Mouse (Mus musculus): ENCODE data around the gene Pld4.
A peak's percentile ranks its signal among the peaks of the same experiment; 100 is the strongest.
"Not testable (repeated sequence)": the region's sequence is repeated elsewhere in the genome, so short reads cannot be mapped to it uniquely, and the experiment has no call there.

Gene Pld4

DNA sequence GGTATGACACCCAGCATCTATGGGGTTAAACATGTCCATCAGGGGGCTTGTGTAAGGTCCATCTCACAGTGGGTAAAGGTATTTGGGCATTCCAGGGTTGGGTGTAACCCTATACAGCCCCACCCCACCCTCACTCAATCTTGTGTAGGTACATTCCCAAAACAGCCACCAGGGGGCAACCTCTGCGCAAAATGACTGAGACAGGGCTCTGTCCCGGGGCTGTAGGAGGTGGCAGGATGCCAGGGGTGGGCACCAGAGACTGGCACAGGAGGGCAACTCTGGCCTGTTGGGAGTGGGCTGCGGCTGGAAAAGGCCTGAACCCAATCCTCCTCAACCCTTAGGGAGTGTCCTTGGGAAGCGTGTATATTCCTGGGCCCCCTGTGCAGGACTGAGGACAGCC is 40.0 kb downstream of the Pld4 start:
- DNase-seq (ENCODE audit: low spot score in 2 of 2), result peak; percentile 56 to 69

DNA sequence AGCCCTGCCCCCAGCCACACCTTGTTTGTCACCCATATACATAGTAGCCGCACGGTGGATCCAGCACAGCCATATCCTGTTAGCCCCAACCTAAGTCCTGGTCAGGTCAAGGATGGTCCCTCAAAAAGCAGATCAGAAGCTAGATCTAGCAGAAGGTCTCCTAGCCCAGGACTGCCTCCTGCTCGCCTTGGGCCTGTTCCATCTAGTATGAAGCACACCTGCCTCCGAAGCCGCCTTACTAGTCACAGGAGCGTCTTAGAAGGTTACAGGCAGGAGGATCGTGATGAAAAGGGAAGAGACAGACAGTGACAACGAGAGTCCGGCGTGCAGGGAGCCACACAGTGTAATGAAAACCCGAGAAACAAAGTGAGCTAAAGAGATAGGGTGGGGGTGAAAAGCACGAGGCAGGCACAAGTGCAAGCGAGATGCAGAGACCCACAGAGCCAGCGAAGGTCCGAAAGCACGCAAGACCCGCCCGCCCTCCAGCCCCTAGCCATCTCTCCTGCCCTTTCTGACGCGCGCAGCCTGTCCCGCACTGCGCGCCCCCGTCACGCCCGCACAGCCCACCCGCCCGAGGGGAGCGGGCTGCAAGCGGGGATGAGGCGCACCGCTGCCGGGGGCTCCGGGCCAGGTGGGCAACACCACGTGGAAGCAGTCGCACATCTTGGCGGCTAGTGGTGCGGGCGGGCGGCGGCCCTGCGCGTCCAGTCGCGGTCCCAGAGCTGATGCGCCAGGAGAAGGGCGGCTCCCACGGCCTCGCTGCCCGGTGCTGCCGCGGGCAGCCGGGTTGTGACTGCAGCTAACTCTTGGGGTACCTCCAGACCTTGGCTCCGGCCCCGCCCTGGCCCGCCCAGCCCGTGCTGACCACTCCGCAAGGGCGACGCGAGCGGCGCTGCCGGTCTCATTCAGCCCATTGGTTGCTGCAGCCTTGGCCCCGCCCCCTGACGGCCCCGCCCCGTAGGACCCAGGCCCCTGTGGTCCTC is 41.7 kb downstream of the Pld4 start, which contains the start of gene Ahnak2:
Gene Ahnak2, minus strand, starts transcription at position 794 of the 983 bp plus-strand sequence.
- DNase-seq (ENCODE audit: low spot score in 2 of 2), result no peak

DNA sequence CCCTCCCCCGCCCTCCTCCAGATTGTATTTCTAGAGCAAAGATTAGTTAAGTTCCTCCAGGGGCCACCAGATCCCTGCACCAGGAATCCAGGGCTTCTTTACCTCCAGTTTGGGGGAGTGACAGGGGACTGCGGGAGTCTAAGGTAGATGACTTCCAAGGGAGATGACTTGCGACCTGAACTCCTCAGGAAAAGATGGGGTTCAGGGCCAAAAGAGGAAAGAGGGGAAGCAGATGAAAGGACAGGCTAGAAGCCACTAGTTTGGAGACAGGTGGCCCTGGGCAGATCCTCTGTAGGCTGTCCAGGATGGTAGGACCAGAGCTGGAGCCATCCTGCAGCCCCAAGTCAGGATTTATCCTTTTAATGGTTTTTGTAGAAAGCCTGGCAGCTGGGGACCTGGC is 42.5 kb downstream of the Pld4 start:
- no peak for DNase-seq (ENCODE audit: low spot score in 2 of 2)

DNA sequence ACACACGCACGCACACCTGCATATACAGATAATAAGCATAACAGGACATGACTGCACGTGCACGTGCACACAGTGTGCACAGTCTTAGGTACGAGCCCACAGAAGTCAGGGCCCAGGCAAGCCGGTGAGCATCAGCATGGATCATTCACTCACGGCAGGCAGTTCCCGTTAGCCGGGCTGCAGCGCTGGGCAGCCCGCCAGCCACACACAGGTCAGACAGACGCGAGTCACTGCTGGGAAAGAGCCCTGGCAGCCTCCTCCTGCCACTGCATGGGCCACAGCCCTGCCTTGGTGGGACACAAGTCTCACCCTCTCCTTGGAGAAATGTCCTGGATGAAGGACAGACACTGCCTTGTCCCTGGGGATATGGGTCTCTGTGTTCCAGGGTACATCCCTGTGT is 43.6 kb downstream of the Pld4 start:
- no peak for DNase-seq (ENCODE audit: low spot score in 2 of 2)

DNA sequence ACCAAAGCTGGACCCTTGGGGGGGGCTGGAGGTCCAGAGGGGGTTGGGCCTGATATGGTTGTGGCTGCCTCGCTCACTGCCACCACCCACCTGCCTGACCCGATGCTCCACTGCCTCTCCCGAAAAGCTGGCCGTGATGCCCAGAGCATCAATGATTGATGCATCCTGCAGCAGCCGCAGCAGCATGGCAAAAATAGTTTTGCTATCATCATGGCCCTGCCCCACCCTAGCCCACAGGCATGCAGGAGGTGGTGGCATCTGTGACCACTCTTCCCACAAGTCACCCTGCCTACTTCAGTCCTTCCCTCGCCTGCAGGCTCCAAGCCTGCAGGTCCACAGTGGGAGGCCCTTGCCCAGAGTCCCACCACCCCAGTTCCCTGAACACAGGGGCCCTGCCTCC is 45.6 kb downstream of the Pld4 start:
- DNase-seq (ENCODE audit: low spot score in 2 of 2), result no peak

DNA sequence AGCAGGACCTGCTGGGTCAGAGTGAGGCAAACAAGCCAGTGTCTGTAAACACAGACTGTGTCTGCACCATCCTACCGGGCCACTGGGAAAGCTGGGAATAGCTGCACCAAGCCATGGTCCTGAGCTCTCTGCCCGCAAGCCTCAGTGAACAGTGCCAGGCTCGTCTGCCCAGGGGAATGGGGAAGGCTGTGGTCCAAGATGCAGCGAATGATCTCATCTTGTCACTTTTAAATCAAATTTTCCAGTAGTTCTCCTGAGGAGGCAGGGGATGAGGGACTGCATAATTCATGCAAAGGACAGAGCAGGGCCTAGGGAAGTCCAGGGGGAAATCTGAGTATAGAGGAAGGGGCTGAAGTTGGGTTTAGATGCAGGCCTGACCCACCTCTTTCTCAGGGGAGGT is 47.3 kb downstream of the Pld4 start:
- DNase-seq (ENCODE audit: low spot score in 2 of 2), result no peak

DNA sequence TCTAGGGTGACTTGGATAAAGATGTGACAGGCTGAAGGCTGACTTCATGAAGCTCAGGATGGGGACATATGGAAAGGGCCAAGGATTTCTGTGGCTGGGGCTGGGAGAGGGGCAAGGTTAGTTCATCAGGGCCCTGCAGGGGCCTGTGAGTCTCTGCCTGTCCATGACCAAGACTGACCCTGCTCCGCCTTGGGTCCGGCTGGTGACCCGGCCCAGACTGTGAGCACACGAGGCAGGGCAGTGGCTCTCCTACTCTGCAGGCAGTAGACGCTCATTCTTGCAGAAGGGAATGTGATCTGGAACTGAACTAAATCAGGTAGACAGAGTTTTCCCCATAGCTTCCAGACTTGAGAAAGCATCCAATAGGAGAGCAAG is 47.7 kb downstream of the Pld4 start:
- no peak for DNase-seq (ENCODE audit: low spot score in 2 of 2)

DNA sequence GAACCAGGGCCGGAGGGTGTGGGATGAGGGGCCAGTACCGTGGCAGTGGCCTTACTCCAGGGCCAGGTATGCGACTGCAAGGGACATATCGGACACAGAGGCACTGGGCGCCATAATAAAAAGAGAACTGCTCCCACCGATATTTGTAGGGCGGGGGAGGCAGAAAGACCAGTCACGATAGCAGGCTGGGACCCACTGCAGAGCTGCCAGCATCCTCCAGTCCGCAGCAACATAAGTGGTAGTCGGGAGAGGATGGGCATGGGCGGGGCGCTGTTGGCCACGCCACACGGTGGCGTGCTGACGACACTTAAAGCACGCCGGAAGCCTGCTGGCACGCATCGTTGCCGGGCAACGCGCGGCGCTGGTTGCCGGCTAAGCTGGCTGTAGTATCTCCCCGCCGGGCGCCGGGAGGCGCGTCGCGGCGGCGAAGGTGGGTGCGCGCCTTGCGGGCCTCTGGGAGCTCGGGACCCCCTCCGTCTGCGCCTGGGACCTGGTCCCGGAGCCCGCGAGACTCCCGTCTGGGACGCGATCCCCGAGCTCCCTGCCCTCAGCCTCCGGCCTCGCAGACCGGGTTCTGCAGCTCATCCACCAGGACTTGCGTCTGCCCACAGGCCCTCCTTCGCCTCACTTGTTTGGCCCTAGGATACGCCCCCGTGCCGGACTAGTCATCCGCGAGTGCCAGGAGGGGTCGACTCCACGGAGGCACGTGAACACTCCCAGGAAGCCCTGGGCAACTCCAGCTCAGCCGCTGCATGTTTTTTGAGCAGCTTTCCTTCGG is 48.3 kb downstream of the Pld4 start, which contains the start of gene Clba1:
Gene Clba1, plus strand, starts transcription at position 351 of the 778 bp plus-strand sequence.
- DNase-seq (ENCODE audit: low spot score in 2 of 2), result peak; percentile 89

DNA sequence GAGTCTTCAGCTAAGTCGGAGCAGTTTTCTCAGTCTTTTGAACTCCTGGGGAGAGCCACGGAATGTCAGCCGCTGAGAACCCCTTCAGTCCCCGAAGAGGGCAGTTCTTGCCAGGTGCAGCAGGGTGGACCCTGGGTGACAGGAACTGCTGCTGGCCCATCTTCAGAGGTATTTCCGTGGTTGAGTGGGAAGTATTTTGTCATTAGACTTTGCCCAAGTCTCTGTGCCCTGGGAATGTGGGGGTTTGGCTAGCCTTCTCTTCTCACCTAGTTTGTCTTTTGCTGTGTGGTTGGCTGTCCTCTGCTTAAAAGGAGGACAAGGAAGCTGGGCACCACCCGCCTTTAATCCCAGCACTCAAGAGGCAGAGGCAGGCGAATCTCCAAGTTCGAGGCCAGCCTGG is 49.2 kb downstream of the Pld4 start:
- no peak for DNase-seq (ENCODE audit: low spot score in 2 of 2)

DNA sequence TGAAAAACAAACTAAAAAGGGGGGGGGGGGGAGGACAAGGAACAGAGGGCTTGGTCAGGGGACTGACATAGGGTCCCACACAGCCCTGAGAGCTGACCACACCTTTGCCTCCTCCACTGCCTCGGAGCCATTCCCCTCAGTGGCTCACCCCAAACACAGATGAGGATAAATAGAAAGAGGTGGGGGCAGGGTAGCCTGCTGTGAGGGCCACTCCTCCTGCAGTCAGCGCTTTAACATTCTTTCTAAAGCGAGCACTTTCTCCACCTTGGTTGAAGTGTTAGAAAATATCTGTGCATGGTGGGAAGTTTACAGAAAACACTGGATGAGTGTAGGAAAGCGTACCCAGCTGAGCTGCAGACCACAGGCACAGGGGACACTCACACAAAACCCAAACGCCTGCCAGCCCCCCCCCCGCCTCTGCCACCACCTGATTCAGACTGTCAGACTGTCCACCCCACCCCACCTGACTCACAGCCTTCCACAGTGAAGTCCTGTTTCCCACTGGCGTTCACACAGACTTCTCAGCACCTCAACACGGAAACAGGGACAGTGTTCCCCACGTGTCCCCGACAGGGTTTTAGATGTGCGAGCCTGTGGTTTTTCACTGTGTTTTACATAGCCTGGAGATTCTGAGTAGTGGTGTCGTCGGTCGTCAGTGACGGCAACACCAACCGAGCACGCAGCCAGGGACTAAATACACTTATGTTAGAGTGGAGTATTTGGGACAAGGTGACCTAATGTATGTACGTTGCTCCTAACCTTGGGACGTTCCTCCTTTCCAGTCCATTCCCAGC is 49.8 kb downstream of the Pld4 start:
- no peak for DNase-seq (ENCODE audit: low spot score in 2 of 2)

DNA sequence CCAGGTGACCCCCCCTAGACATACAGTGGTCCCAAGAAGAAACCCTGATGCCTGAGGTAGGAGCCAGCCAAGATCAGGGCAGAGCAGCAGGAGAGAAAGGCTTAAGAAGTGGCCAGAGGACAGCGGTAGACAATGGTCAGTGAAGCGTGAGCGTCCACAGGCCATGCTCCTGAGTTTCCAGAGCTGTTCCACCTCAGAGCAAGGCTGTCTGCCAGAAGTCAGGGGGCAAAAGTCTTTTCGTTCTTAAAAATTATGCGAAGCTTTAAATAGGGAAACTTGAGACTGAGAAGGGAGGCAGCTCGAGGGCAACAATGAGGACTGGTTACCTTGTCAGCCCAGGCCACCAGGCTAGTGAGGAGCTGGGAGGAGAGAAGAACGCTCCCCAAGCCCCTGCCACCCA is 52.9 kb downstream of the Pld4 start:
- DNase-seq (ENCODE audit: low spot score in 2 of 2), result no peak

DNA sequence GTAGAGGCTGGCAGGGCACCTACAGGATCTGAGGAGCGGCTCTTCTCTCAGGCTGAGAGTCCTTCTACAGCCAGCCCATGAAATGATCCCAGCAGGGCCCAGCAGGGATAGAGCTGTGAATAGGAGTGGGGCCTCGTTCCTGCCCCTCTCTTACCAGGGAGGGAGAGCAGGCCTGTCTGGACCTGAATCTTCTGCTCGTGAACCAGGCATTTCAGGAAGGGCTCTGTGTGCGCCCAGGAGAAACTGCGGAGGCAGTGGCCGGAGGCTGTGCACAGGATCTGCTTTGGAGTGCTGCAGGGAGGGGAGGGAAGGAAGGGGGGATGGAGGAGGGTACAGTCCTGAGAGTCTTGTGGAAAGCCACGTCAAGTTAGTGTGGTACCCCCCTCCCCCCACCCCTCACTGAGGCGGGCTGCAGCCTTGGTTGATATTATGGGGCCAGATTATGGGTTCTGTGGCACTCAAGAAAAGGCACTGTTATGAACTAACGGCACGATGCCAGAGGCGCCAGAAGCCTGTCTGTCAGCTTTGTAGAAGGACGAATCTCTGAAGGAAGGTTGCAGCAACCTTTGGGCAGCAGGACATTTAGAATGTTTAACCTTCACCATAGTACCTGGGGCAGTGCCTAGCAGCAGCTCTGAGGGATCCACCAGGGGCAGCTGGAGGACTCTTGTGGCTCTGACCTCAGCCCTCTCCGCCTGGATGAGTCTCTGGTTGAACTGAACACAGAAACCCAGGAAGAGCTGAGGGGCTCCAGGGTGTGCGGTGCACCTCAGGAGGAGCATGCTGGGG is 54.4 kb downstream of the Pld4 start:
- no peak for DNase-seq (ENCODE audit: low spot score in 2 of 2)

DNA sequence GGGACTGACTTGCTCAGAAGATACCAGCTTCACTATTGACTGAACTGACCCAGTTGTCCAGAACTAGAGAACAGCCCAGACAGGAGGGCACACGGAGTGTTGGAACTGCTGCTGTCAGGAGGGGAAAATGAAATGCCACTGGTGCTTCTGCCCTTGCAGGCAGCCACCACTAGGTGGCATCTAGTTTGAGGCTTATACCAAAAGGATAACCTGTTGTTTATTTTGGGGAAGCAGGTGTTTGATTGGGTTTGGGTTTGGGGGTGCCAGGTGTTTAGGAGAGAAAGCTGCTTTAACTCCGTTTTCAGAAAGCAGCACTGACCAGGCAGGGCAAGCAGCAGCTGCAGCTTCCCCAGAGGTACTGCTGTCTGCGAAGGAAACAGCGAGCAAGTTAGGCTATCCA is 55.8 kb downstream of the Pld4 start:
- DNase-seq (ENCODE audit: low spot score in 2 of 2), result peak; percentile 56 to 60

DNA sequence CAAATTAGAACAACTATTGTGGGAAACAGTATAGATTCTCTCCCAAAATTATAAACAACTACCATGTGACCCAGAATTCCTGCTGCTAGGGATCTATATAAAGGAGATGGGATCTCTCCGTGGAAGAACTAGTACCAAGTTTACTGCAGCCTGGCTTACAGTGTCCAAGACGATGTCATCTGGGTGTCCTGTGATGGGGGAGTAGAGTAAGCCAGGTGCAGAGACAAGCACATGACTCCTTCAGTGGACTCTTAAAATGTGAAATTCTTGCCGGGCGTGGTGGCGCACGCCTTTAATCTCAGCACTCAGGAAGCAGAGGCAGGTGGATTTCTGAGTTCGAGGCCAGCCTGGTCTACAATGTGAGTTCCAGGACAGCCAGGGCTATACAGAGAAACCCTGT is 56.4 kb downstream of the Pld4 start:
- DNase-seq (ENCODE audit: low spot score in 2 of 2), result not testable (repeated sequence)

Measured in spleen, postnatal 36 days (tissue).